Mouse (Mus musculus) erythroid progenitor cell, adult 5-6 weeks (primary cell): ENCODE measurements around the gene Rtbdn. TPM values are rescaled to one million over a fixed set of nuclear protein-coding genes. Genes with fewer than 3 reads are reported as not detected.
A peak's percentile ranks its signal among the peaks of the same experiment; 100 is the strongest.

Source experiments
- ATAC-seq: replicated peaks from 2 replicates; pipeline ENCODE4 v1.8.0; 2016; ENCODE audit warnings: moderate number of reproducible peaks, mild to moderate bottlenecking, moderate TSS enrichment, inconsistent platforms; ENCODE audit not compliant: poor library complexity, low FRiP score, severe bottlenecking
- total RNA-seq, 2 experiments: library from RNA; stranded (forward) in 1 of 2; stranded (reverse) in 1 of 2; fragments of 150-400 nt in 1 of 2; fragments of 186-747, 209-891 nt in 1 of 2; gene quantifications; 2 replicates each; pipeline versions ENCODE4 v1.2.3 to v1.2.4; 2015 to 2017; ENCODE audit warnings: low replicate concordance in 2 of 2

The Rtbdn gene
- total RNA-seq, 2 experiments from 2014 or later, result not detected

DNA sequence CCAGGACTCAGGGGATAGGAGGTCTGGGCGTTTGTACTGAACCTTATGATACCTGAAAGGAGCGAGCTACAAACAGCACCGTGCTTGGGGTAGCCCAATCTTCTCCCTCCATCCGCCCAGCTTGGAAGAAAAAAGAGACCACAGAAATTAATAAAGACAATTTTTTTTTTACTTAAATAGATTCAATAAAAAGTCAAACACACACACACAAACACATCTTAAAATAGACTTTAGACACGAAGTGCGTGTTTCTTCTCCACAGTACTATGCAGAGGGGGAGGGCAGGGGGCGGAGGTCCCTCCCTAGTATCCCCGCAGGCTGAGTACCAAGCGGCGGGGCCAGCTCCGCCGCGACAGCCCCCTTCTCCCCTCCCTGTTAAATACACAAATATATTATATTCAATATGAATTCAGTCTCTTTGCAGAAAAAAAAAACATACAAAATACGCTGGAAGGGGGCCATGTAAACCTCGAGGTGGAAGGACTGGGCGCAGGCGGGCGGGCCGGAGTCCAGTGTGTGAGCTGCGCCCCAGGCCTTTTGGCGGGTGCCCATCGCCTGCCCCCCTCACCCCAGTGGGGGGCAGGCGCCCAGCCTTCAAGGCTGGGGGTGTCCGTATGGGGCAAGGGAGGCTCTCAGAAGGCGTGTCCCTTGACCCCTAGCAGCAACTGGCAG is 30.1 kb downstream of the Rtbdn start:
- no peak for ATAC-seq

DNA sequence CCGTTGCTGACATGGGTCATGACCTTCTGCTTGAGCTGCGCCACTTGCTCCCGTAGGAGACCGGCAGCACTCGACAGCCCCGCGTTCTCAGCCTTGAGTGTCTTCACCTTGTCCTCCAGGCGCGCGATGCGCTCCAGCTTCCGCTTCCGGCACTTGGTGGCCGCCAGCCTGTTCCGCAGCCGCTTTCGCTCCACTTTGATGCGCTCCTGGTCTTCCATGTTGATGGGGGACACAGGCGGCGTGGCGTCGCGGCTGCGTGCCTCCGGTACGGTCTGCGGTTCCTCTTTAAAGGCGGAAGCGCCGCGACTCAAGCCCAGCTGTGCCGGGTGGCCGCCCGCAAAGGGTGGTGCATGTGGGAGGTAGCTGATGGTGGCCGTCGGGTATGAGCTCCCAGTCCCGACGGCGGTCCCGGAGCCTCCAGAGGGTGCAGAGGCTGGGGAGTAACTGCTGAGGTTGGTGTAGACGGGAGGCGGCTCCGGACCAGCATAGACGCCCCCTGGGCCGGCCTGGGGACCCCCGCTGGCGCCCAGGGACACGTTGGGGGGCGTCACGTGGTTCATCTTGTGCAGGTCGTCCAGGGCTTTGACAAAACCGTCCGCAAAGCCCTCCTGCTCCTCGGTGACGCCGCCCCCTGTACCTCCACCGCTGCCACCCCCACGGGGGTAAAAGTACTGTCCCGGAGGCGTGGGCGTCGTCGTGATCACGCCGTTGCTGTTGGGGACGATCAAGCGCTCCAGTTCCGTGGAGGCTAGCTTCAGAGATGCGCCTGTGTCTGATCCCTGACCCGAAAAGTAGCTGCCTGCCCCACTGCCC is 30.9 kb downstream of the Rtbdn start:
- ATAC-seq, result no peak

DNA sequence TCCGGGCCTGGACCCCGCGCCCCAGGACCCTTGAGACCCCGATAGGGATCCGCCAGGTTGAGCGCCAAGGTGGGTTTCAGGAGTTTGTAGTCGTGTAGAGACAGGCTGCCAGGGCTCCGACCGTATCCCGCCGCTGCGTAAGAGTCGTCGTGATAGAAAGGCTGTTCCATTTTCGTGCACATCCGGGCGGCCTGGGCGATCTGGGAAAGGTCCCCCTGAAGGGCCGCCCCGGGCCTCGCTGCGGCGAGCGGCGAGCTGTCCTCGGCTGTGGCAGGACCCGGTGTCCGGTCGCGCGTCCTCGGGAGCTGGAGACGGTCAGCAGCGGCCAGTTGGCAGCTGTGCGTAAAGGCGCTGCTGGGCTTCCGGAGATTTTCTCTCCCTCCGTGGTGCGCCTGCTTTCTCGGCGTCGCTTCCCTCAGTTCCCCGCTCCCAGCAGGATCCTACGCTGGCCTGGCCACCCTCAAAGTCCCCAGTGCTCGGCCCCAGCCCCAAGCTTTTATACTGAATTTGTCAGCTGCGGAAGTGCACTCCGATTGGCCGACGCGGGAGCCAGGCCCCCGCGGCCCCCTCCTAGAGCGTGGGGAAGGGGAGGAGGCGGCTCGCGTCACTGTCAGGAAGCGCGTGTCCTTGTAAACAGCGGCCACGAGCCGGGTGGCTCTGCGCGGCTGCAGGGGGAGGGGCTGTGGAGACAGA is 31.6 kb downstream of the Rtbdn start, which contains the start of gene Junb:
Gene Junb, minus strand, starts transcription at position 471 of the 693 bp plus-strand sequence.
- no peak for ATAC-seq

DNA sequence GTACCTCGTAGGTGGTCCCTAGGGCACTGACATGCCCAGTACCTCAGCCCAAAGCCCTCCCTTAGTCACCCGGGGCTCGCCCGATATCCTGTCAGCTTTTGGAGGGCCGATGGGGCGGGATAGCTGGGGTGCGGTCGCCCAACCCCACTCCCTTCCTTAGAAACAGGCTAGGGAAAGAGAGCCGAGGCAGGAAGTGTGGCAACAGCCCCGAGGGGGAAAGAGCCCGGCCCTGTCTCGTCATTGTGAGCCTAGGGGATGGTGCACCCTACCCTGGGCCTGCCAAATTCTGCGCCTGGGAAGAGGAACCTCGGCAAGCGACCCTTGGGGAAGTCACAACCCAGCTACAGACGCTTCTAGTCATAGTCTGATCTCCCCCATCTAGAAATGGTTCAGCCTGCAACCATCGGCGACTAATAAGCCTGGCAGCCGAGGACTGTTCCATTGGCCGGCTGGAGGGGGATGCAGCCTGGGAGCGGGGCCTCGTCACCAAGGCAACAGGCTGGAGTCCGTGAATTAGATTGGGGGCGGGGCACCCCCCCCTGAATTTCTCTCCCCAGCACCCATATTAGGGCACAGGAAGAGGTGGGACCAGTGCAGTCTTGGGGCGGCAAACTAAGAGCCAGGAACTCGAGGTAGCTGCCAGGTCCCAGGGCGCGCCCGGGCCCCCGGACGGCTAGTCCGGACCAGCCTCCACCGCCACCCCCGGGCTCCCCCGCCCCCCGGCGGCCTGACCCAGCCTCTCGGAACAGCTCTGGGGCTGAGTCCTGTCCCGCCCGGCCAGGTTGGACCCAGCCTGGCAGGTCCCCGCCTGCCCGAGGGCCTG is 33.0 kb downstream of the Rtbdn start:
- peak; percentile 59 for ATAC-seq

DNA sequence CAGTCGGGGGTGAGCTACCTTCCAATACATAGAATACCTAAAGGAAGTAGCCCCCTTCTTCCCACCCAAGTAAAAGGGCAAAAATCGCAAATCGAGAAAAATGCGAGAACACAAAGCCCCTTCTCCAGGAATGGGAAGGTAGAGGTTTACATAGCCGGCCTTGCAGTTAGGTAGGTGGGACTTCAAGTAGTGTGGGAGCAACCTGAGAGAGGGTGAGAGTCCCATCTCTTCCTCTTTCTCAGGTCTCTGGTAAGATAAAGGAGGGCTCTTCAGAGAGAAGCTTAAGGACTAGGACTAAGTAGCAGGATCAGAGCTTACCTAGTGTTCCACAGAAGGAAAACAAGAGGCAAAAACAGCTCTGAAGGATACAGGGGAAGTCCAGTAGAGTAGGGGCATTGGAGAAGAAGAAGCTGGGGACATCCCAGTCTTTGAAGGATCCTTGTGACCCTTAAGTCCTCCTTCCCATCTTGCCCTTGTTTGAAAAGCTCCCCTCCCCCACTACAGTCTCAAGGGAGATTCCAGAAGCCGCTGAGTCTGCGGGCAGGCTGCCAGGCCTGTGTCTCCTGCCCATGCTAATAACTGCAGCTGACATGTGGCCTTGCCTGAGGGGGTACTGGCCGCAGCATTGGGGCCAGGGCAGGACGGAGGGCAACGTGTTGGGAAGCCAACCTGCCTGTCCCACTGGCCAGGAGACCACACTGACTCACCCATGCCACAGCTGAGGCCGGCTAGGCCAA is 34.0 kb downstream of the Rtbdn start:
- no peak for ATAC-seq

DNA sequence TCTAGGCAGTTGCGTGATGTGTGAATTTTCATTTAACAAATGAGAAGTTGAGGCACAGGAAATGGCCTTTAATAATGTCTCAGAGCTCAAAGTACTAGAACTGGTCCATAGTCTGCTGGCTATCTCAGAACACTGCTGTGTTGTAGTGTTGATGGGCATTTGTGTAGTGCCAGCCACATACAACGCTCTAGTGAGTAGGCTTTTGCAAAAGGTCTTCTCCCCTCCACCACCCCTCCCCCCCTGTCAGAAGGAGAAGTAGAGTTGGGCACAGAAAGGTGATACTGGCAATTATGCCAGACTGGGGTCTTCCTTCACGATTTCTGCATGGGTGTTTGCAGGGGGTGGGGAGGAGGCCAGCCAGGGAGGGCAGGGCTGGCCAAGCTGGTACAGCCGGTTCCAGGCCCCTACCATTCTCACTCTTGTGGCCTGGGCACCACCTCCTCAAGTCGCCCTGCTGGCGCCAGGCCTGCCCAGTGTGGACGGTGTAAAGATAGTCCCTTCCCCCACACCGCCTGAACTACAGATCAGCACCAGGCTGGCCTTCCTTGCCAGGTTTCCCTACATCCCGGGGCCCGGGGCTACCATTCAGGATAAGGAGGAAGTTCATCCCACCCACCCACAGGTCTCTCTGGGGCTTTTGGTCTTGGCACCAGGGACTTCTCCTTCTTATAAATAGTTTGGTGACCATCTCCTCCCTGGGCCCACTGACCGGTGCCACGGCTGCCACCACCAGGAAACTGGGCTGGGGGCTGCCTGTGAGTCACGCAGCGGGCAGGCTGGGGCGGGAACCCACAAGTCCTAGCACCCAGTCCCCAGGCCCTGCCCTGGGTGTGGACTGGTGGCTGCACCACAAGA is 35.1 kb downstream of the Rtbdn start:
- ATAC-seq, result no peak

DNA sequence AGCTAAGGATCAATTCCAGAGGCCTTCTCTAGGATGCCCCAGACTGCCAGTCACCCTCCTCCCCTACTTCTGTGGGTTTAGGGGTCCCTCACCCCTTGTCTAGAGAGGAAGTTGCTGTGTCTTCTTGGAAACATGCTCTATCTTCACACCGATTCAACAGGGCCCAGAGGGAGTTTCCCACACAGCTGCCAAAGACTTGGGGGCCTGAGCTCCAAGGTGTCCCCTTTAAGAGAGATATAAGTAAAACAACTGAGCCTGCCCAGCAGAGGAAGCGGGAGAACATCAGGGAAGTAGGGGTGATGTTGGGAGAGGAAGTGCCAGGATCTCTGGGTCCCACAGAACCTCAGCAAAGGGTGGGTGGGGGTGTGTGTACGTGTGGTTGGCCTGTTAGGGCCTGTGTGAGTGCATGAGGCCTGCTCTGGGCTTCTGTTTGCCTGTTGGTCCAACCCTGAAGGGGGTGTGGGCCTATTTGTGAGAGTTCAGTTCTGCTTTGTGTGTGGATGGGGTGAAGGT is 35.8 kb downstream of the Rtbdn start:
- ATAC-seq, result no peak

DNA sequence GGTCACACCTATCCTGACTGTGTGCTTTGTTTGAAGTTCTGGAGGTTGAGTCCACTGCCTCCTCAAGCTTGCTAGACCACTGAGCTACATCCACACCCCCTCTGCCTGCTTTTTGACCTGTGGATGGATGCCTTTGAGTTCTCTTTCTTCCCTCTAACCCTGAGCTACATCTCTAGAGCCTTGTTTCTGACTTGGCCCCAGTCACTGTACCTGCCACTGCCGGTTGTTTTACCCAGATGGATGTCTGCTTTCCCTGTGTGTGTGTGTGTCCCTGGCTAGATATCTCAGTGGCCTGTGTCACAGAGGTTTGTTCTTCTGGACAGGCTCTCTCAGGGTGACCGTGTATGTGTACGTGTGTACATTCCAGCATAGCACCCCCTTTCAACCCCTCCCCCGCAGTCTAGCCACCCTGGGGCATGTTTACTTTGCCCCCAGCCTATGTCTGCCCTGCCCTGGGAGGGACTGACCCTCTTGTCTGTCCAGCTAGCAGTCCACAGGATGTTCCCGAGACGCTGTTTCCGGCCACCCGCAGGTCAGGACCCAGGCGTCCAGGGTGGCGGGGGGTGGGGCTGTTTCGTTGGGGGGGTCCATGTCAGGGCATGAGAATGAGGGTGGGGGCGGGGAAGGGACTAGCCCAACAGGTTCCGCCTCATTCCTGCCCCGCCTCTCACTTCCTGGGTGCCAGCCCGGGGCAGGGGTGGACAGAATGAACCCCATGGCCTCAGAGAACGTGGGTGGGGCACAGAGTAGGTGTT is 37.7 kb downstream of the Rtbdn start:
- no peak for ATAC-seq

DNA sequence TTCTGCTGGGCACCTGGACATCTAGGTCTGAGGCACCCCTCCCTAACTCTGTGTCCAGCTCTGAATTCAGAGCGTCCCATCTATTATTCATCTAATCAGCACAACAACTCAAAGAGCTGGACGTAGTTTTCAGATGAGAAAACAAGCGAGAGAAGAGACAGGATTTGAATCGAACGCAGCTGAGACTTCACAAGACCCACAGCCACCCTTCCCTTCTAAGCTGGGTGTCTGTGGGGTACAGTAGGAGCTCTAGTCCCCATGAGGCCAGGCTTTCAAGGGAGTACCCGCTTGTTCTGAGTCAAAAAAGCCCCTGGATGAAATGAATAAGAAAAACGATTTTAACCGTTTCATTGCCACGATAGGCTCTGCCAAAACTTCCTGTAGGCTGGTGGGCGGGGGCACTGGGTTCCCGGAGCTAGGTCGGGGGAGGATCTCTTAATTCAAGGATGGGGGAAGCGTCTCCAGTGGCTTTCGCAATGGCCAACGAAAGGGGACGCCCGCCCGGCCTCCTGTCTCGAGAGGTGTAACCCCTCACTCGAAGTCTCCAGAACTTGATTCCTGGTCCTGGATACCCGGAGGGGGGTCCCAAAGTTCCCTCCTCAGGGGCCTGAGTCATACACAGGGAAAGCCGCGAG is 38.4 kb downstream of the Rtbdn start:
- no peak for ATAC-seq

DNA sequence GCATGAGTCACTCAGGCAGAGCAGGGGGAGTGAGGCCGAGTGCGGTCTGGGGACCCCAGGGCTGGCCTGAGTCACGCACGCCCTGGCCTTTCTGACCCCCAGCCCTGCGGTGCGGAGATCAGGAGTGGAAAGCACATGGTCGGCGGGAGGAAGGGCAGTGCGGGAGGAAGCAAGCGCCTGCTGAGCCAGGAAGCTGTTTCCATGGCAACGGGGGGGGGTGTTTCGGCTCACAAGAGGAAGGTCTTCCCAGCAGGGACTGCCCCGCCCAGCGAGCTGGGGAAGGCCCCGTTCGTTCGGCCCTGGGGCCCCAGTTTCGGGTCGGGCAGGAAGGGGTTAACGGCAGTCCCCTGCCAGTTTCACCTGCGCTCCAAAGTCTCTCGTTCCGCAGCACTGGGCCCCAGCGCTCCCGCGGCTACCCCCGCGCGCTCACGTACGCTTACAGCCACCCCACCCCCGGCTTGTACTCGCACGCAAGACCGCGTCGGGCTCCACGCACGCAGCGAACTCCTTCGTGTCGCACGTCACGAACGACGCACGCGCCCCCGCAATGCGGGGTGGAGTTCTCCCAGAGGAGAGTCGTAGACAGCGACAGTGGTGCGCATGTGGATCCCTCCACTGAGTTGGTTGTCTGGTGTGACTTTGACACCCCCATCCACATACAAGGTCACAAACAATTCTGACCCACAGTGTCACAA is 39.0 kb downstream of the Rtbdn start:
- ATAC-seq, result no peak

DNA sequence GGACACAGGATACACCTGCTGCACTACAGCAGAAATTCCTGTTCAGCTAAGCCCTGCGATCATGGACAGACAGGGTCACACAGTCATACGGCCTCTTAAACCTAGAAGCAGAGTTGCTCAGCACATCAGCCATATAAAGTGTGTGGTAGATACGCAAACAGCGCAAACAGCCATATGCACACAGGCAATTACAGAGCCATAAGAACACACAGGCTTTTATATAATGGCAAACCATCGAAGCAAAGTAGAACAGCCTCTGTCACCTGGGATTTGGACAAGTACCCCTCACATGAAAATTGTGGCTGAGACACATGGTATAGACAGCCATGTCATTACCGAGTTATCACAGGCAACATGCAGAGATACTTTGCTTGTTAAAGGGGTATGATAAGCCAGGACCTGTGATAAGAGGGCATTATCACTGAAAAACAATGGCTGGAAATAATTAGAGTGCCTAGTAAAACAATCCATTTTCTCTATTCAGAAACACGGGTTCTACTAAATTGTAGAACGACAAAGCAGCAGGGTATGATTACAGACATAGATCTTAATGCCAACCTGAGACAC is 39.7 kb downstream of the Rtbdn start:
- ATAC-seq, result no peak

DNA sequence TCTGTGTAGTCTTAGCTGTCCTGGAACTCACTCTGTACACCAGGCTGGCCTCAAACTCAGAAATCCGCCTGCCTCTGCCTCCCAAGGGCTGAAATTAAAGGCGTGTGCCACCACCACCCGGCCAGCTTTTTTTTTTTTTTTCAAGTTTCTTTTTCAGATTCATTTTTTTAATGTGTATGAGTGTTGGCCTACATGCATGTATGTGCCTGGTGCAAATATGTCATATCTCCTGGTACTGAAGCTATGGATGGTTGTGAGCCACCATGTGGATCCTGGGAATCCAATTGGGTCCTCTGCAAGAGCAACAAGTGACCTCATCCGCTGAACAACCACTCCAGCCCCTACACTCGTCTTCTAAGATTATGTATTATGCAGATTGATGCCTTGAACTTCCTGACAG is 40.6 kb downstream of the Rtbdn start:
- ATAC-seq, result no peak

DNA sequence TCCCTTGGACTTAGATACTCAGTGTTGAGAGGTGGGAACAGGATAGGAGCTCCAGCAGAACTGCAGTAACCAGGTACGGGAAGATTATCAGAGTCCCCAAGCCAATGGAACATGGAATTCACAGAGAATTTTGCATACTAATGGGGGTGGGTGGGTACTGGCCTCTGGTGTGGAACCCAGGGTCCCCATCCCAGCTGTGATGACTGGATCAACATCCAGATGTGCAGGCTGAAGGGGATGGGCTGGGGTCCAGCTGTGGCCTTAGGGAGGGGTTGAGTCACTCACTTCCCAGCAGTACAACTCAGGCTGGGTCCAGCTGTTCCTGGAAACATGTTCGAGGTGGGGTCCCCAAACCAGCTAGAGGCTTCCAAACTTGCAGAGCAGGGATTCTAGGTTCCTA is 41.1 kb downstream of the Rtbdn start:
- ATAC-seq, result no peak

DNA sequence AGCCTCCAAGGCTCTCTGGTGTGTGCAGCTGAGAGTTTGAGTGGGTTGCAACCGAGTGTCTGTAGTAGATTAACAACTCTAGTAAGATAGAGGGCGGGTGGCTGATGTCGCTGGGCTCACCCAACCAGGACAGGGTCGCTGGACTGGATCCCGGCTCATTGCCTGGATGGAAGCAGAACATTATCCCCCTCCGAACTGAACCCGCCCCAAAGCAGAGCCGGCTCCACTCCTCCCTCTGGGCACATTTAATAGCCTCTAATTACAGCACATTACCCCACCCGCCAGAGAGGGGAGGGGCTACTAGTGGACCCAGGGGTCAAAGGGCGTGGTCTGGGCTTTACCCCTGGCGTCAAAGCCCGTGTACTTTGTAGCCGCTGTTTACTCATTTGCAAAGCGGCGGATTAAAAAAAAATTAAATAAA is 42.5 kb downstream of the Rtbdn start:
- ATAC-seq, result peak; percentile 39

DNA sequence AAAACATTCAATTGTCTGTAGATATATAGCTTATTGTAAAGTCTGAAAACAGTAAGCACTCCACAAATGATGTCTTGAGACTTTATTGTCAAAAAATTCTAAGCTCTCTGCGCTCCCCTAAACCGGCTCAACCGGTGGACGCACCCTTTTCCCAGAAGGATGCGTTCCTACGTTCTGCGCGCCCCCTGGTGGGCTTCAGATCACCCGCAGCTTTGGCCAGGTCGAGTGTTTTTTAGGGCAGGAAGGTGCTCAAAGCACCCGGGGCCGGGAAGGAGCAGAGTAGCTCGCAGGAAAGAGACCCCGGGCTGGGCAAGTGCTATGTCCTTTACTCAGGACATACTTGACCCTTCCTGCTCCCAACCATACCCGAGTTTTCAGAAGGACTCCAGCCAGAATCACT is 43.0 kb downstream of the Rtbdn start:
- ATAC-seq, result peak; percentile 79

DNA sequence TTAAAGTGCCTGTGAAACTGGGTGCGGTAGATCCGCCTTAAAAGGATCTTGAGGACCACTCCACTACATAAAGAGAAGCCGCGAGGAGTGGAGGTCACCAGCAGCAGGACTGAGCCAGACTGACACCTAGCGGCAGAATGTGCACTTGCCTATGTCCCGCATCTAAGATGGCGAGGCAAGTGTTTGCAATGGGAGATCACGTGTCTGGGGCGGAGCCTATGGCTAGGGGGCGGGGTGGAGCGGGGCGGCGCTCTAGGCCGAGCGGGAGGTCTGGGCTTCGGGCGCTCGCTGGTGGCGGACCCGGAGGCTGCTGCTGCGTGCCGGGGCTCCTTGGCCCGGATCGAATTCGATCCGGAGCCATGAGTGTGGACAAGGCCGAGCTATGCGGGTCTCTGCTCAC is 43.6 kb downstream of the Rtbdn start, which contains the start of gene Hook2:
Gene Hook2, plus strand, starts transcription at position 255 of the 400 bp plus-strand sequence.
- peak; percentile 81 for ATAC-seq
